Mouse (Mus musculus): ENCODE measurements at regions not wholly inside any gene's neighbourhood (a gene's known extent, or its start where the extent isn't known, plus 50 kb on each side); places are given as distances from the start of the nearest gene placed in this dataset.

DNA sequence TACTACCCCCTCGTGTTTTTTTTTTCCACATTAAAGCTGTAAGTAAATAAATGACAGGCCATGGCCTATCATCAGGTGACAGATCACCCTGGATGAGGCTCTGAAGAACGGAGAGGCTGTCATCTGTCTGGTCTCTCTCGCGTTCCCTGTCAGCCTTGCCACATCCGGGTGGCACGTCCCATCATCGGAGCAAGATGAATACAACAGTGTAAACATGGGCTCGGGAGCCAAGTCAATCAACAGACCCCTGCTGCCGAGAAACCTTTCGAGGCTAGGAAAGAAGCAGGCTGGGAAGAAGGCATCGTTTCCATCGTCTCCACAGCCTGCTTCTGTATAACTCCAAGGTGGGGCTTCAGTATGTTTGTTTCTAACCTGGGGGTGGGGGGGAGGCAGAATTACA, 286.8 kb upstream of the Id4 start:
- WGBS, result 30% methylated on average over 12 of the region's 12 CpGs
- Histone ChIP-seq H3K4me2 (peak overlapping the region; percentile 33), H3K9ac (no peak overlapping the region), H3K9me3 (no peaks in the 10 kb centered on the region), H3K4me3 (no peak overlapping the region), H3K36me3 (no peaks in the 10 kb centered on the region), H3K27ac (0 out of 2 replicates have a peak overlapping the region, but pooled peaks have one; percentile 23), H3K27me3 (no peaks in the 10 kb centered on the region), H3K4me1 (replicated peaks) (peaks cover 9% of the 10 kb centered on the region)
- no peak for ATAC-seq (ENCODE audit: low FRiP score)

DNA sequence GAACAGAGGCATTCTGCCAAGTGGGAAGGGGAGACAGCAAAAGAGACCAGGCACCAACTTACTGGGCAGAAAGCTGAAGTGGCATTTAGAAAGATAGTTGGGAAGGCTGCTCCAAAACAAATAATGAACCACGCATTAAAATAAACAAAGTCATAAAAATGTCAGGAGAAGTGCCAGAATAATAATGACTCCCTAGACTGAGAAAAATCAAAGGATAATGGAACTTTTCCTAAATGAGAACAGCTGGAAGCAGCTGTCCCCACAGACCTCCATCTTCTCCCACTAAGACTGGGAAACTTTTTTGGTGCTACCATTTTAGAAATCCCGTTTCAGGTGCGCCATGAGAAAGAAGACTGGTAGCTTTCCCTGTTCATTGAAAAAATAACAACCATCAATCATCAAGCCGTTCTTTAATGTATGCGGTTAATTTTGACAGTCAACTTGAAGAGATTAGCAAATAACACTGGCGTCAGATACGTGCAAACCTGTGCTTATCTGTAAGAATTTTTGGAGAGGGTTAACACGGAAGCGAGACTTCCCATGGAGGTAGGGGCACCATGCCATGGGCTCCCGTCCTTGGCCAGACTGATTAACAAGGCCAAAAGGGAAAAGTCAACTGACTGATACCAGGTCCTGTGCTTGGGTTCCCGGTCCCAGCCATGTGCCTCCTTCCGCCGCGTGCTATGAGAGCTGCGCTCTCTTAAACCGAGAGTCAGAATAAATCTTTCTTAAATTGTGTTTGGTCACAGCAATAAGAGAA, 286.1 kb upstream of the Id4 start:
- no peak overlapping the region for H3K9ac ChIP-seq
- H3K4me2 ChIP-seq, result no peak overlapping the region
- H3K9me3 ChIP-seq, result no peaks in the 10 kb centered on the region
- peaks cover 9% of the 10 kb centered on the region for H3K4me1 ChIP-seq (replicated peaks)
- H3K36me3 ChIP-seq, result no peaks in the 10 kb centered on the region
- no peaks in the 10 kb centered on the region for H3K27me3 ChIP-seq
- WGBS, result 85% methylated on average over 16 of the region's 16 CpGs
- no peak for ATAC-seq (ENCODE audit: low FRiP score)
- H3K27ac ChIP-seq, result no peak overlapping the region
- no peak overlapping the region for H3K4me3 ChIP-seq

DNA sequence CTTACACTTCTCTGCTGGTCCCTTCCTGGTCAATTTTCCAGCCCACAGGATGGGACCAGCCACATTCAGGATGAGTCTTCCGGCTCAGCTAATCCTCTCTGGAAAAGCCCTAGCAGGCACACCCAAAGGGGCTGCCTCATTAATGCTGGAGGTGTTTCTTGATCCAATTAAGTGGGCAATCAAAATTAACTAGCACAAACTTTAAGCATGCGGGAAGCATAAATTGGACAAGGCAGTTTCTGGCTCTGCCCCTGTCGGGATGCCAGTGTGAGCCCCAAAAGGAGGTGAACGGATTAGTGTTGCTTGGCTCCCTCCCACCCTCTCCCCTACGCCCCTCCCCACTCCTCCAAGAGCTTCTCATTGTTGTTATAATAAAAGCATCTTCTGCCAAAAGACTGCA, 262.5 kb upstream of the Id4 start:
- H3K27ac ChIP-seq, result no peak overlapping the region
- 59% methylated on average over 5 of the region's 5 CpGs for WGBS
- H3K4me1 ChIP-seq (replicated peaks), result peaks cover 4% of the 10 kb centered on the region; the same call in 1 of the 2 replicates
- ATAC-seq (ENCODE audit: low FRiP score), result no peak
- H3K4me3 ChIP-seq, result no peak overlapping the region
- H3K9ac ChIP-seq, result no peak overlapping the region
- H3K4me2 ChIP-seq, result no peak overlapping the region
- H3K36me3 ChIP-seq, result no peaks in the 10 kb centered on the region
- H3K27me3 ChIP-seq, result no peaks in the 10 kb centered on the region
- H3K9me3 ChIP-seq, result no peaks in the 10 kb centered on the region

DNA sequence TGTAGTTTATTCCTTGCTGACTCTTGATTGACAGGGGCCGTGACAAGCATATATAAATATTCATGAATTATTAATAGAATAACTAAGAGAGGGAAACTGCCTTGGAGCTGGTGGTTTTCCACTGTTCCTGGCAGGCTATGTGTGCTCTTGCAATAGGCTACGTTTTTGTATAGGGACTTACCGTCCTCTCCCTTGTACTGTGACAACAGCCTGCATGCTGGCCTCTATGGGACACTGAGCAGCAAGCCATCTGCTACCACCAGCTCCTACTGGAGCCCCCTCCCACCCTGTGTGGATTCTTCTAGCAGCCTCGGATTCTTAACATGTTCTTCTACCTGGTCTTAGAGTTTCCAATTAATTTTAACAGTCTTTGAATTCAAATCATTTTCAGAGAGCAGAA, 261.6 kb upstream of the Id4 start:
- 53% methylated on average over 4 of the region's 4 CpGs for WGBS
- Histone ChIP-seq H3K27me3 (no peaks in the 10 kb centered on the region), H3K9ac (no peak overlapping the region), H3K4me3 (no peak overlapping the region), H3K4me1 (replicated peaks) (peaks cover 4% of the 10 kb centered on the region; the same call in 1 of the 2 replicates), H3K36me3 (no peaks in the 10 kb centered on the region), H3K27ac (no peak overlapping the region), H3K9me3 (no peaks in the 10 kb centered on the region), H3K4me2 (no peak overlapping the region)
- ATAC-seq (ENCODE audit: low FRiP score), result no peak

DNA sequence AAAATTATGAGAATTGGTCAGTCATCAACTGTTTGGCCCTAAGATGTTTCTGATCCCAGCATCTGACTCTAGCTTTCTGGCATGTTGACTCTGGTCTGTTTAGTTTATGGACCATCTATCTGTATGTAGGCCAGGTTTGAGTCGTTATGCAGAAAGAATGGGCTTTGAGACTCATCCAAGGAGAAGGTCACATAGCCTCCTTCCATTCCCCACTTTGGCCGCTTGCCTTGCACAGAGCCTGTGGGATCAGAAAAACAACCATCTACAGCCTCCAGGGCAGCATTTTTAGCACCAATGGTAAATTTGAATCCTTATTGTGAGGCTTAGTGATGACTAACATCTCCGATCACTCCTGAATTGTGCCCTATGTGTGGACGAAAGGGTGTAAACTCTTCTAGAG, 257.9 kb upstream of the Id4 start:
- H3K4me3 ChIP-seq, result no peak overlapping the region
- H3K9ac ChIP-seq, result no peak overlapping the region
- ATAC-seq (ENCODE audit: low FRiP score), result no peak
- peaks cover 4% of the 10 kb centered on the region; the same call in 1 of the 2 replicates for H3K4me1 ChIP-seq (replicated peaks)
- WGBS, result 94% methylated on average over 4 of the region's 4 CpGs
- no peak overlapping the region for H3K27ac ChIP-seq
- H3K36me3 ChIP-seq, result no peaks in the 10 kb centered on the region
- H3K9me3 ChIP-seq, result no peaks in the 10 kb centered on the region
- H3K27me3 ChIP-seq, result no peaks in the 10 kb centered on the region
- no peak overlapping the region for H3K4me2 ChIP-seq

DNA sequence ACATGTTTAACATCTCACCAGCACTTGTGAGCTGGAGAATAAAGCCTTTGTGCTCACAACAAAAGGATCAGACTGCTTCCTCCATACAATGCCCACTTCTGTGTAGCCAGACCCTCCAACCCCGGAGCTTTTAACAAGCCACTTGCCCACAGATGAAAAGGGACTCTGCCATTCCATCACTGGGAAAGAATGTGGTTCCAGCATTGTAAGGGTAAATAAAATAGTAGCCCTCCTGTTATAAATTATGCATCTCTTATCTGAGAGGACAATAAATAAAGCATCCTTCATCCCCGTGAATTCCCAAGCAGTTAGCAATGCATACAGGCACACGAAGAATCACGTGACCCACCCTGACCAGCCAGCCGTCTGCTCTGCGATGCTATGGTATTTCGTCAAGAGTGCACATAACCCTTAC, 247.7 kb upstream of the Id4 start:
- Histone ChIP-seq H3K27ac (peak overlapping the region; percentile 36; the same call in 1 of the 2 replicates), H3K27me3 (no peaks in the 10 kb centered on the region), H3K4me3 (no peak overlapping the region), H3K4me1 (replicated peaks) (peaks cover 16% of the 10 kb centered on the region), H3K9me3 (no peaks in the 10 kb centered on the region), H3K9ac (0 out of 2 replicates have a peak overlapping the region, but pooled peaks have one; percentile 19), H3K4me2 (peak overlapping the region; percentile 25), H3K36me3 (no peaks in the 10 kb centered on the region)
- 10% methylated on average over 7 of the region's 7 CpGs for WGBS
- peak; percentile 61; the same call in 1 of the 2 replicates for ATAC-seq (ENCODE audit: low FRiP score)

DNA sequence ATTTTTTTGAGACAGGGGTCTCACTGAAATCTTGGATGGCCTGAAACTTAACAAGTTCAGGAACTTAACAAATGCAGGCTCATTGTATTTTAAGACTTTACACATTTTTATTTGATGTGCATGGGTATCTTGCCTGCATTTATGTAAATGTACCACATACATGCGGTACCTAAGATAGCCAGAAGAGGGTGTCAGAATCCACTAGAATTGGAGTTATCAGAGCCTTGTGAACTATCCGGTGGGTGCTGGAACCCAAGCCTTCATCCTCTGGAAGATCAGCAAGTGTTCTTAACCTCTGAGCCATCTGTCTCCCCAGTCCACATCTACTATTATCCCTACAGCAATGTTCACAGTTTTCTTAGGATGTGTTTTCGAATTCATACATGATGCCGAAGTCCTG, 245.7 kb upstream of the Id4 start:
- no peak overlapping the region for H3K4me3 ChIP-seq
- no peak for ATAC-seq (ENCODE audit: low FRiP score)
- H3K27me3 ChIP-seq, result no peaks in the 10 kb centered on the region
- H3K4me1 ChIP-seq (replicated peaks), result peaks cover 18% of the 10 kb centered on the region
- no peak overlapping the region for H3K27ac ChIP-seq
- H3K9me3 ChIP-seq, result no peaks in the 10 kb centered on the region
- WGBS, result 83% methylated on average over 4 of the region's 4 CpGs
- H3K9ac ChIP-seq, result no peak overlapping the region
- H3K4me2 ChIP-seq, result no peak overlapping the region
- H3K36me3 ChIP-seq, result no peaks in the 10 kb centered on the region

DNA sequence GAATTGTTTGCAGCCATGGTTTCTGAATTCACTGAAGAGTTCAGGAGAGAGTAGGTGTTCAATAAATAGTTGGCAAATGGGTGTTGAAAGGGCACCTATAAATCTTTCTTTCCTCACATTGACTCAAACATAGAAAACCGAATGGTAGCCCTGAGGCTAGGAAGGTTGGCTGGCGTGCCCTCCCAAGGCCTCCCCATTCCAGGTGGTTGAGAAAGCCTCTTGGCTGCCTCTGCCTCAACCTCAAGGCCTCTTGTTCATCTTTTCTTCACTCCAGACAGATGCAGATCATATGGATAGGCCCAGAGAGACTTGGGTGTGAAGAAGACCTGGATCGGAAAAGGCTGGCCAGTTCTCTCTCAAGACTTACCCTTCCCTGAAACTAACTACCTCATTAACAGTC, 245.0 kb upstream of the Id4 start:
- no peak for ATAC-seq (ENCODE audit: low FRiP score)
- H3K27me3 ChIP-seq, result no peaks in the 10 kb centered on the region

DNA sequence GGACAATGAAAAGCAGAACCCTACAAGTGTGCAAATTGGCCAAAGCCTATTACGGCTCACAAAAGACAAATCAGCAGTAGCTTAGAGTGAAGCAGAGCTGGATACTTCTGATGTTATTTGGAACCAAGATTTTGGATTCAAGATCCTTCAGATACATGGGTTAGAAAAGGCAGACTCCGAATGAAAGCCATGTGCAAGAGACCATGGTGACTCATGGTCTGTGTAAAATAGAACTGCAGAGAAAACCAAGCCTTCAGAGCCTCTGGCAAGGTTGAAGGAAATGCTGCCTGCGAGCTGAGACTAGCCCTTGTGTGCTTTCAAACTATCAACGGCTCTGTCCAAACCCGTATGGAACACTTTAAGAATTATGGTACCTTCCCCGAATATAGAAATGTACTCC, 244.4 kb upstream of the Id4 start:
- 94% methylated on average over 6 of the region's 6 CpGs for WGBS
- H3K9me3 ChIP-seq, result no peaks in the 10 kb centered on the region
- H3K36me3 ChIP-seq, result no peaks in the 10 kb centered on the region
- peaks cover 18% of the 10 kb centered on the region for H3K4me1 ChIP-seq (replicated peaks)
- no peak overlapping the region for H3K27ac ChIP-seq
- no peak for ATAC-seq (ENCODE audit: low FRiP score)
- H3K27me3 ChIP-seq, result no peaks in the 10 kb centered on the region
- no peak overlapping the region for H3K9ac ChIP-seq
- H3K4me3 ChIP-seq, result no peak overlapping the region
- H3K4me2 ChIP-seq, result no peak overlapping the region

More for the DNA sequence above, 245.0 kb upstream of the Id4 start:
- Histone ChIP-seq H3K27ac (no peak overlapping the region), H3K4me1 (replicated peaks) (peaks cover 18% of the 10 kb centered on the region), H3K4me2 (no peak overlapping the region), H3K4me3 (no peak overlapping the region), H3K36me3 (no peaks in the 10 kb centered on the region), H3K9me3 (no peaks in the 10 kb centered on the region), H3K9ac (no peak overlapping the region)
- WGBS, result 94% methylated on average over 3 of the region's 3 CpGs

DNA sequence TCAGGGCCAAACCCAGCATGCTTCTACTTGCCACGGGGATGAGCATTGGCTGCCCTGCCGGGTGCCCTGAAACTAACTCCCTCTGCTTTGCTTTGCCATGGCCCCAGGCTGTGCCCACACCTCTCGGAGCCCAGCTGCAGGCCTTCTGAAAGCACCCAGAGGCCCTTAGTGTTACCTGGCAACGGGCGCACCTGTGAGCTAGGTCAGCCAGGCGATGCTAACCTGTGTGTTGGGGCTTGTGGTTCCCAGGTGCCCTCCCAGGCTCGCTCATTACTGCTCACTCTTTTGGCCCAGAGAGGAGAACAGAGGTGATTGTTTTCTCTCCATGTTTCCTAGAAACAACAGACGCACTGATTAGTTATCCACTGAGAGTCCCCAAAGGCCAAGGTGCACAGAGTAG, 243.4 kb upstream of the Id4 start:
- Histone ChIP-seq H3K9ac (no peak overlapping the region), H3K27ac (no peak overlapping the region), H3K4me1 (replicated peaks) (peaks cover 18% of the 10 kb centered on the region), H3K9me3 (no peaks in the 10 kb centered on the region), H3K27me3 (no peaks in the 10 kb centered on the region), H3K4me3 (no peak overlapping the region), H3K4me2 (no peak overlapping the region), H3K36me3 (no peaks in the 10 kb centered on the region)
- WGBS, result 78% methylated on average over 8 of the region's 8 CpGs
- ATAC-seq (ENCODE audit: low FRiP score), result no peak

DNA sequence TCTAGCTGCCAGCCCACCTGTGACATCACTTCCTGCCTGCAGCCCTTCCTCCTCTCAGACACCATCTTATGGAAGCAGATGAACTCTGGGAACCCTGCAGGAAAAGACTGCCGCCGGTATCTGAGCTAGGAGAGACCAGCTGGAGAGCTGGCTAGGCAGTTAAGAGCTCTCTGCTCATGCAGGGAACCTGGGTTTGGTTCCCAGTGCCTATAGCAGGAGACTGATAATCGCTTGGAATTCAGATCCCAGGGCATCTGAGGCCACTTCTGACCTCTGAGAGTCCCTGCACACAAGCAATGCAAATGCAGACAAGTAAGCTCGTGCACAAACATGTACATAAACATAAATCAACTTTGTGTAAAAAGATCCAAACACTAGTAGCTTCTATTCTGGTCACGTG, 242.4 kb upstream of the Id4 start:
- peaks cover 12% of the 10 kb centered on the region for H3K4me1 ChIP-seq (replicated peaks)
- H3K9ac ChIP-seq, result no peak overlapping the region
- H3K27ac ChIP-seq, result no peak overlapping the region
- H3K36me3 ChIP-seq, result no peaks in the 10 kb centered on the region
- no peak for ATAC-seq (ENCODE audit: low FRiP score)
- 81% methylated on average over 5 of the region's 5 CpGs for WGBS
- no peaks in the 10 kb centered on the region for H3K27me3 ChIP-seq
- no peak overlapping the region for H3K4me2 ChIP-seq
- no peaks in the 10 kb centered on the region for H3K9me3 ChIP-seq
- H3K4me3 ChIP-seq, result no peak overlapping the region

DNA sequence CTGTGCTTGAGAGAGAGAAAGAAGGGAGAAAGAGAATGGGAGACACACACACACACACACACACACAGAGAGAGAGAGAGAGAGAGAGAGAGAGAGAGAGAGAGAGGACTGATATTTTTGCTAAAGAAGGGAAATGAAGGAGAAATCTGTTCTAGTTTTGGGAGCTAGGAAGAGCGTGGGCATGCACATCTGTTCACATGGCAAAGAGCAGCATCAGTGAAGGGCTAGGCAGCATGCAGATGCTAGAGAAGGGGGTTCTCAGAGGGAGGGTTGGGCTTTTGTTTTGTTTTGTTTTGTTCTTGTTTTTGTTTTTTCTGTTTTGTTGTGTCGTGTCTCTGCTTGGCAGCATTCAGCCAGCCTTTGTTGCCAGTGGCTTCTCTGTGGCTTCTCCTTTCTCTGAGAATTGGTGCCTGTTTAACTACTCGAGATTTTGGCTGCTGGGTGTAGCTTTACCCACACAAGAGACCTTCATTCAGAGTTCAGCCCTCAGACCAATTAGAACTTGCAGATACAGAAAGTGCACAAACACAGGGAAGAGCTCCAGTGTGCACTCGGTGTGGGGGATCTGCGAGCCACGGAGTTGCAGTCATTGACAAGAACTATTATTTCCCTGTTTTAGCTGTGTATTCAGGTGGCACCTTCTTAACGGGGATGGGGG, 237.9 kb upstream of the Id4 start:
- Histone ChIP-seq H3K4me1 (replicated peaks) (peaks cover 5% of the 10 kb centered on the region; the same call in 1 of the 2 replicates), H3K4me3 (no peak overlapping the region), H3K27ac (no peak overlapping the region), H3K27me3 (no peaks in the 10 kb centered on the region), H3K9ac (no peak overlapping the region), H3K36me3 (no peaks in the 10 kb centered on the region), H3K9me3 (no peaks in the 10 kb centered on the region), H3K4me2 (no peak overlapping the region)
- 55% methylated on average over 7 of the region's 7 CpGs for WGBS
- no peak for ATAC-seq (ENCODE audit: low FRiP score)
